Mouse (Mus musculus) olfactory bulb, adult 2 months (tissue): ENCODE measurements at regions not wholly inside any gene's neighbourhood (a gene's known extent, or its start where the extent isn't known, plus 50 kb on each side); places are given as distances from the start of the nearest gene placed in this dataset.

Experiments
- H3K27ac ChIP-seq: fragments of 200-500 bp; 2 replicates; pipeline ENCODE4 v1.5.1; 2012; ENCODE audit warnings: low read depth, low read length; ENCODE audit not compliant: insufficient read depth
- H3K4me1 ChIP-seq: fragments of 200-500 bp; 2 replicates; pipeline ENCODE4 v1.6.1; 2012; ENCODE audit warnings: low read length; ENCODE audit not compliant: control insufficient read depth, insufficient read depth
- H3K4me3 ChIP-seq: fragments of 200-500 bp; 2 replicates; pipeline ENCODE4 v1.5.1; 2012; ENCODE audit warnings: mild to moderate bottlenecking, low read depth, low read length, moderate library complexity; ENCODE audit not compliant: insufficient read depth
- CTCF ChIP-seq: fragments of 200-500 bp; IDR thresholded peaks from 2 replicates; pipeline ENCODE4 v1.5.1; 2012; ENCODE audit warnings: low read depth, mild to moderate bottlenecking, low read length, moderate library complexity; ENCODE audit not compliant: insufficient read depth
- POLR2A ChIP-seq: fragments of 200-500 bp; IDR thresholded peaks from 2 replicates; pipeline ENCODE4 v1.6.1; 2012; ENCODE audit warnings: mild to moderate bottlenecking, low read depth, low read length, moderate library complexity; ENCODE audit not compliant: insufficient read depth
- WGBS: fragments of 180-500 bp; shearing (Covaris S2); methylation state at CpG from one replicate; pipeline ENCODE4 v1.1.7; 2018; 5-methylcytosine and 5-hydroxymethylcytosine counted together

DNA sequence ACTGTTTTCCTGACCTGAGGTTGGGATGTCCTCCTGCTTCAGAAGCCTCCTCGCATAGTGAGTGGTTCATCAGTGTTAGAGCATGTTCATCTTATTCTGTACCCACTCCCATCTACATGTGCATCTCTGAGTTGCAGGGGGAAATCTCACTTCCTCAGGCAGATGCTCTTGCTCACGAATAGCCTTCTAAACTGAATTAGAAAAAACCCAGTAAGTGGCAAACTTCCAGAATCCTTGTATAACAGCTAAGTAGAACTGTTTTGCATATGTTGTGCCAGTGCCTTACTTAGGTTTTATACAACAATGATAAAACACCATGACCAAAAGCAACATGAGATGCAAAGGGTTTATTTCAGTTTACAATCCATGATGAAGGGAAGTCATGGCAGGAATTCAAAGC is 442.3 kb upstream of the Pfkp start:
- Histone ChIP-seq H3K4me1 (no peaks in the 10 kb centered on the region), H3K27ac (no peak overlapping the region), H3K4me3 (no peak overlapping the region)
- TF ChIP-seq CTCF: no peak
- WGBS: 64% methylated on average over 2 of the region's 2 CpGs

DNA sequence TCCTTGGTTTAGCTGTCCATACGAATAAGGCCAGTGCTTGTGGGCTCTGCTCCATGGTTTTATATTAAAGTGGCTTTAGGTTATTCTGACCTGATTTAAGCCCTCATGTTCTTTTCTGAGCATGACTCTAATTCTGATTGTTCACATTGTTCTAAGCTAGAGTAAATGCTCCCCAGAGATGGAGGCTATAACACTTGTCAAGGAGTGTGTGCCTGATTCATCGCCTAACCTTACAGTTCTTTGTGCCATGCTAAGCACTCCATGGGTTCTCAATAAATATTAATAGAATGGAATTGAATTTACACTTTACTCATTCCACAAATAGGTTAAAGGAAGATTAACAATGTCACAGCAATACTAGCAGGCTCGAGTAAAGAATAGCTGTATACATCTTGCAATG is 417.6 kb upstream of the Pfkp start:
- H3K4me3 ChIP-seq: no peak overlapping the region
- H3K4me1 ChIP-seq: no peaks in the 10 kb centered on the region
- no peak overlapping the region for H3K27ac ChIP-seq
- TF ChIP-seq CTCF: no peak
- no peak for TF ChIP-seq POLR2A
- WGBS: 87% methylated on average over 3 of the region's 3 CpGs

DNA sequence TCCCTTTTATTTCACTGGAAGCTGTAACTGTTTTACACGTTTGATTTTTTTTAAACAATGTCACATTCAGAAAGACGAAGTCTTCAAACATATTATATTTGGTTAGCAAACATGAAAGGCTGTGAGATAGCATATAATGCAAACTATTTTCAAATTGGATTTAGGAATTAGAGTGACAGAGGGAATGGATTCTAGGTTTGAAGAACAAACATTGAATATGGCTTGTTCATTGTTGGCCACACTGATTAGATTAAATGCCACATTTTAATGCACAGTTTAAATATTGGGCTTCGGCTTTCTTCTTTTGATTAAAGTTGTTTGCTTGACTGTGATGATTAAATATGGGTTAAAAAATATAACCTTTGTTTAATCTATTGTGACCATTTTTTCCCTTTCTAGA is 415.1 kb upstream of the Pfkp start:
- TF ChIP-seq POLR2A (no peak), CTCF (no peak)
- WGBS: 83% methylated on average over 3 of the region's 3 CpGs
- Histone ChIP-seq H3K4me1 (no peaks in the 10 kb centered on the region), H3K4me3 (no peak overlapping the region), H3K27ac (no peak overlapping the region)

DNA sequence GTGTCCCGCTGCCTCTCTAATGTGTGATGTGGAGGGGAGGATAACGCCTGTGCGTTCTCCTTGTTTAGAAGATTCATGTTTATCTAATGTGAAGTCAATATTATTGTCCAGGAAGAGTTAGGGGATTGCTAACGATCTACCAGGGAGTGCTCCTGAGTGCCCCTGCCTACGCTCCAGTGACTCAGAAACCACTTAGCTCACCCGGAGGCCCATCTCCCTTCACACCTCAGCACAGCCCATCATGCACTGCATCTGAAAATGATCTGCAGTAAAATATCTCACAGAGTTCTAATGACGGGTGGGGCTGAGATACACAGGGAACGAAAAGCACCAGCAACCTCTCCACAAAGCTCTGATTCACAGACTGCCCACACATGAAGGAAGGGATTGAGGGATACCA is 409.0 kb upstream of the Pfkp start:
- TF ChIP-seq CTCF: no peak
- no peak overlapping the region for H3K27ac ChIP-seq
- no peak overlapping the region for H3K4me3 ChIP-seq
- H3K4me1 ChIP-seq: 0 out of 2 replicates have a peak, but pooled peaks cover 2% of the 10 kb centered on the region
- WGBS: 54% methylated on average over 8 of the region's 8 CpGs
